Mouse (Mus musculus) brain, embryonic 14.5 days (tissue): ENCODE measurements at regions not wholly inside any gene's neighbourhood (a gene's known extent, or its start where the extent isn't known, plus 50 kb on each side); places are given as distances from the start of the nearest gene placed in this dataset.

Experiments used
- CTCF ChIP-seq: fragments of 200-500 bp; IDR thresholded peaks from 2 replicates; pipeline ENCODE4 v1.5.1; 2012; ENCODE audit warnings: inconsistent platforms, mild to moderate bottlenecking, moderate library complexity, borderline replicate concordance; ENCODE audit not compliant: insufficient read depth, insufficient read length; ENCODE audit errors: extremely low read depth
- POLR2A ChIP-seq: fragments of 200-500 bp; IDR thresholded peaks from 2 replicates; pipeline ENCODE4 v1.6.1; 2012; ENCODE audit warnings: mild to moderate bottlenecking, inconsistent platforms, borderline replicate concordance; ENCODE audit not compliant: poor library complexity, insufficient read depth, insufficient read length, severe bottlenecking; ENCODE audit errors: extremely low read depth

DNA sequence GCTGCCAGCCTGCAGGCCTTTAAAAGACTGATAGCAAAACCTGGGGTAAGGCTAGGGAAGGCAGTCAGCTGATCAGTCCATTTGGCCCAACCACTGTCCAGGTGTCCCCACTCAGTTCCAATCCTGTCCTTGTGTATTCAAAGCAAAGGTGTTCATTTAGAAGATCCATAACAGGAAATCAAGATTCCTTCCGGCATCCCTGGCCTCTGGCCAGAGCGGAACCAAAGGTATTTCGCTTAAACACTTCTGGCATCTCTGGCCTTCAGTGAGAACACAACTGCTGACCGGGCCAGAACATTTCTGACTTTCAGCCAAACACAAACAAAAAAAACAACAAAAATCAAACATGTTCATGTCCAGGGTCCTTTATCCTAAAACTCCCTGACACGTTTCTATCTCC, 102.3 kb downstream of the Hsd17b3 start:
- no peak for TF ChIP-seq CTCF
- no peak for TF ChIP-seq POLR2A
